Mouse (Mus musculus): ENCODE measurements around the gene Pfas.

- TF ChIP-seq POLR2A (IDR thresholded peaks at IDR 0.05; ENCODE audit: low read depth, low read length) (no peak), CTCF (IDR thresholded peaks at IDR 0.05; ENCODE audit: borderline replicate concordance, insufficient read depth, low read length) (no peak)
These were observed 51.0 kb downstream of the Pfas start, which contains the start of gene Arhgef15 for GRCm38 (mm10) chr11:68957308-68957707.
